Mouse (Mus musculus) hindbrain, embryonic 11.5 days (tissue): ENCODE data around the gene 4930402F06Rik. TPM values are rescaled to one million over a fixed set of nuclear protein-coding genes. Genes with fewer than 3 reads are reported as not detected.

Experiments
- ATAC-seq: fragments of 200-750 bp; cut with Nextera tagmentation; 2 replicates; pipeline ENCODE4 v1.8.0; 2017; ENCODE audit warnings: mild to moderate bottlenecking, moderate TSS enrichment, moderate library complexity; ENCODE audit not compliant: low FRiP score
- DNase-seq: peaks from one replicate; pipeline ENCODE4 v3.0.0-alpha.2; 2015; ENCODE audit warnings: low spot score
- H3K27ac ChIP-seq: fragments of 300-500 bp; sonication (generic); 2 replicates; pipeline ENCODE4 v1.5.1; 2014; ENCODE audit warnings: mild to moderate bottlenecking, low read depth, low read length
- H3K27me3 ChIP-seq: fragments of 300-500 bp; sonication (generic); 2 replicates; pipeline ENCODE4 v1.6.1; 2014; ENCODE audit warnings: mild to moderate bottlenecking, low read length, moderate library complexity, mixed read lengths; ENCODE audit not compliant: control insufficient read depth, insufficient read depth
- H3K36me3 ChIP-seq: fragments of 300-500 bp; sonication (generic); 2 replicates; pipeline ENCODE4 v1.6.1; 2014; ENCODE audit warnings: mild to moderate bottlenecking, low read length, moderate library complexity, mixed read lengths; ENCODE audit not compliant: control insufficient read depth, insufficient read depth
- H3K4me1 ChIP-seq: fragments of 300-500 bp; sonication (generic); replicated peaks from 2 replicates; pipeline ENCODE4 v1.6.1; 2014; ENCODE audit warnings: low read length, mixed read lengths; ENCODE audit not compliant: control insufficient read depth, insufficient read depth
- H3K4me2 ChIP-seq: fragments of 300-500 bp; sonication (generic); replicated peaks from 2 replicates; pipeline ENCODE4 v1.6.1; 2014; ENCODE audit warnings: mild to moderate bottlenecking, low read depth, low read length
- H3K4me3 ChIP-seq: fragments of 300-500 bp; sonication (generic); 2 replicates; pipeline ENCODE4 v1.5.1; 2014; ENCODE audit warnings: low read depth, low read length
- H3K9ac ChIP-seq: fragments of 300-500 bp; sonication (generic); 2 replicates; pipeline ENCODE4 v1.6.1; 2014; ENCODE audit warnings: low read depth, low read length
- H3K9me3 ChIP-seq: fragments of 300-500 bp; sonication (generic); 2 replicates; pipeline ENCODE4 v1.6.1; 2016; ENCODE audit warnings: low read length; ENCODE audit not compliant: control insufficient read depth
- WGBS: fragments of 180-500 bp; shearing (Covaris S2); extraction: QIAGEN DNeasy Blood & Tissue Kit; methylation state at CpG from one replicate; pipeline ENCODE4 v1.1.7; 2014; 5-methylcytosine and 5-hydroxymethylcytosine counted together
- polyA plus RNA-seq: library from polyadenylated mRNA; unstranded; fragments of >200 nt; fragmentation: Nextera tagmentation; extraction: Ambion mirVana; gene quantifications from 2 replicates; pipeline ENCODE4 v1.2.1, GENCODE M21; 2014

The 4930402F06Rik gene
- not detected in 2 replicates for polyA plus RNA-seq

DNA sequence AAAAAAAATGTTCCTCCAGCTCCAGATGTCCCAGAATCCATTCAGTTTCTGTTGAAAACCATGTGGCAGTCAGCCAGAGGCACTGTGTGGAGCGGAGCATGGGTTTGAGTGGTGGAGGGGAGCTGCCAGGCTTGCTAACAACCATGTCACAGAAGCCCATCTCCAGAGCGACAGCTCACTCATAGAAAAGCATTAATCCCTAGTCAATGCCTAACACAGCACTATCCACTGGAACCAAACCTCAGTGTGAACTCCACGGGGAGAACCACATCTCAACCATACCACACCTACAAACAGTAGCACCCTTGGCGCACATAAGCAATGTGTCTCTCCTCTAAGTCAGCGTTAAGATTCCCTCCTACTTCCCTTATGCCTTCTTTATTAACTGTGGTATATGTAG, at the start of gene 4930402F06Rik:
4930402F06Rik (minus strand) TSS at position 80 of the 400 bp plus-strand sequence.
- Histone ChIP-seq H3K27ac (no peak within 1 kb of the TSS), H3K4me2 (no peak within 1 kb of the TSS), H3K9ac (no peak within 1 kb of the TSS), H3K4me3 (no peak within 1 kb of the TSS), H3K27me3 (no peaks in the 10 kb centered on the region), H3K9me3 (no peaks in the 10 kb centered on the region), H3K4me1 (no peaks in the 10 kb centered on the region), H3K36me3 (no peaks in the 10 kb centered on the region)
- 72% methylated on average over 5 of the region's 5 CpGs for WGBS
- ATAC-seq (no peak), DNase-seq (no peak)

- H3K27me3 ChIP-seq = no peaks in the 10 kb centered on the region
- ATAC-seq = no peak
- WGBS = 76% methylated on average over 5 of the region's 5 CpGs
- no peak overlapping the region for H3K4me3 ChIP-seq
- H3K9ac ChIP-seq = no peak overlapping the region
- DNase-seq = no peak
- no peaks in the 10 kb centered on the region for H3K9me3 ChIP-seq
- H3K4me2 ChIP-seq = no peak overlapping the region
- H3K4me1 ChIP-seq = no peaks in the 10 kb centered on the region
- H3K27ac ChIP-seq = no peak overlapping the region
- H3K36me3 ChIP-seq = no peaks in the 10 kb centered on the region
Observed at GRCm38 (mm10) chr2:35446300-35446699, 49.3 kb upstream of the 4930402F06Rik start.

DNA sequence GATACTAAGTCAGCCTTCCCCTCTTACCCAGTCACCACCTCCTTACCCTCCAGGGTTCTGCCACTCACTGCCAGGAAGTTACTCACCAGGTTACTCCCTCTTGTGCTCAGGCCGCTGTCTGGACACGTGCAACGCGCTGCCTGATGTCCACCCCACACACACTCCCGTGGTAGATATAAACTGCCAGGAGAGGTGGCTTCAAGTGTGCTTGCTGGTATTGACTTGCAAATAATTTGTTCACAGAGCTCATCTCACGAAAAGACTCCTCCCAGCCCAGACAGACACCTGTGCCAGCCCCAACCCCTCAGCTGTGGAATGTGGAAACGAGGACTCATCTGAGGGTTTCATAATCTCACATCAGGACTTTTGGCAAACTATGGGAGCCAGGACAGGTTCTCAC, 48.6 kb upstream of the 4930402F06Rik start:
- no peak overlapping the region for H3K9ac ChIP-seq
- 79% methylated on average over 7 of the region's 7 CpGs for WGBS
- H3K27me3 ChIP-seq = no peaks in the 10 kb centered on the region
- DNase-seq (no peak), ATAC-seq (no peak)
- H3K4me3 ChIP-seq = no peak overlapping the region
- H3K4me1 ChIP-seq = no peaks in the 10 kb centered on the region
- no peak overlapping the region for H3K4me2 ChIP-seq
- no peaks in the 10 kb centered on the region for H3K9me3 ChIP-seq
- no peaks in the 10 kb centered on the region for H3K36me3 ChIP-seq
- H3K27ac ChIP-seq = no peak overlapping the region

DNA sequence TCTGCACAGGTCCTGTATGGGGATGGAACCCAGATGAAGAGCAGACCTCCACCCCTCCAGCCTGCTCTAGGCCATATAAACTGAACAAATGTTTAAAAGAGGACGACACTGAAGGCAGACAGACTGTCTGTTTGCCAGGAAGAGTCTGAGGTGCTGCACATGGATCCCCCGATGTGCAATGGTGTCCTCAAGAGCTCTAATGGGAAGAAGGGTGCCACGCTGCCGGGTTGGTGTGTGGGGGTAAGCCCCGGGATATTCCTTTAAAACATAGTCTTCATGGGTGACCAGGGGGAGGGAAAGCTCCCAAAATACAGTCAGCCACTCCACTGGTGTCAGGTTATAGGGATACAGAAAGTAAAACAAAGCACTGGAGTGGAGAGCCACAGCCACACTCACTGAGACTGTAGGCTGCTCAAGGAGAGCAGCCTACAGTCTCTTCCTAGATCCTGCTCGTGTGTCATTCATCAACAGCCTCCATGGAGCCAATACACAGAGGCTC, 47.8 kb upstream of the 4930402F06Rik start:
- Histone ChIP-seq H3K9ac (no peak overlapping the region), H3K4me3 (no peak overlapping the region), H3K9me3 (no peaks in the 10 kb centered on the region), H3K36me3 (no peaks in the 10 kb centered on the region), H3K4me1 (no peaks in the 10 kb centered on the region), H3K27ac (no peak overlapping the region), H3K4me2 (no peak overlapping the region), H3K27me3 (no peaks in the 10 kb centered on the region)
- DNase-seq (no peak), ATAC-seq (no peak)
- WGBS = 85% methylated on average over 6 of the region's 6 CpGs

DNA sequence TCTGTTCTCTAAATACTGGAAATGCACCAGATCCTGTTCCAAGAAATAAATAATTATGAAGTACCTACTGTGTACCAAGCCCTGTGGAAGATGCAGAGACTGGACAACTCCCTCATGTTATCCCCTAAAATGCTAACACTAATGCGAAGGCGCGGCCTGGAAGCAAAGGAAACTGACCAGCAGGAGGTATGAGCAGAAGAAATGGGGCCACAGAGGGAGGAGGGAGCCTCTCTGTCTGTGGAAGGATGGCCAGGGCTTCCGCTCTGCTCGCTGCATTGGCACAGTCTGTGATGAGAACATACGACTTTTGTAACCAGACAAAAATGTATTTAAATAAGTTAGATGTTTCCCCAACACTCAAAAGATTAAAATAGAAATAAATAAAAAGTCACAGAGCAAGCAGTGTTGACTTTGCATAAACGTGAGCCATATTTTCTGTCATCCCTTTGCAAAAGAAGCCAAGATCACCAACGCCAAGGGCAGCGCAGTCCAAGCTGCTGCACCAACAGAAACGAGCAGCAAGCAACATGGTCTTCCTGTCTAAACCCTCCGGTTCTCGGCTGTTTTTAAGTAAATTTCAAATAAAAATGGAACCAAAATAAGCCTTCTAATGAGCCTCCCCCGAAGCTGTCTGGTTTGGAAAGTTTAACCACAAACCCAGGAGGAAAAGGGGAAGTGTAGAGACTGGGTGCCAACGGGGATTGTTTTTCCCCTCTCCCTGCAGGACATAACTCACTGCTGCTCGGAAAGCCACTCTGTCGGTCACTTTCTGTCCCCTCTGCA, 47.2 kb upstream of the 4930402F06Rik start:
- no peaks in the 10 kb centered on the region for H3K27me3 ChIP-seq
- ATAC-seq (no peak), DNase-seq (no peak)
- no peak overlapping the region for H3K9ac ChIP-seq
- no peak overlapping the region for H3K27ac ChIP-seq
- H3K9me3 ChIP-seq = no peaks in the 10 kb centered on the region
- H3K4me3 ChIP-seq = no peak overlapping the region
- no peak overlapping the region for H3K4me2 ChIP-seq
- 74% methylated on average over 16 of the region's 16 CpGs for WGBS
- H3K36me3 ChIP-seq = no peaks in the 10 kb centered on the region
- H3K4me1 ChIP-seq = no peaks in the 10 kb centered on the region

GRCm38 (mm10) chr2:35443325-35443724, 46.4 kb upstream of the 4930402F06Rik start:
- no peak overlapping the region for H3K4me3 ChIP-seq
- ATAC-seq (no peak), DNase-seq (no peak)
- no peaks in the 10 kb centered on the region for H3K27me3 ChIP-seq
- H3K4me2 ChIP-seq = no peak overlapping the region
- H3K36me3 ChIP-seq = no peaks in the 10 kb centered on the region
- no peaks in the 10 kb centered on the region for H3K4me1 ChIP-seq
- no peaks in the 10 kb centered on the region for H3K9me3 ChIP-seq
- no peak overlapping the region for H3K27ac ChIP-seq
- 84% methylated on average over 5 of the region's 5 CpGs for WGBS
- no peak overlapping the region for H3K9ac ChIP-seq

- no peak for ATAC-seq
Observed at GRCm38 (mm10) chr2:35442079-35442478, 45.1 kb upstream of the 4930402F06Rik start.

DNA sequence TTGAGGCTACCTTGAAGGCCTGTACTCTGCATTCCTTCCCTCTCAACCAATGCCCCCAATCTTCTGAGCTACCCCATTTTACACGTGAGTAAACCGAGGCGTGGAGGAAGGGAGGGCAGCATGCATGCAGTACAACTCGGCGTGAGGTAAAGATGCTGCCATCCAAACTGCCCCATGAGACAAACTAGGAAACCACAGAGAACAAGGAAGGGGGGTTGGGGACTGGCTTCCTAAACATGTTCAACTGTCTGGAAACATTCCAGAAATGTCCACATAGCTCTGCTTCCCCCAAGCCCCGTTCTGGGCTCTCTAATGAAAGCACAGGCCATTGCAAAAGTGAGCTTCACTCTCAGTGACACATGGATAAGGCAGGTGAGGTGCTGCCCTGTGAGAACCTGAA, 44.4 kb upstream of the 4930402F06Rik start:
- H3K36me3 ChIP-seq = no peaks in the 10 kb centered on the region
- H3K27me3 ChIP-seq = no peaks in the 10 kb centered on the region
- no peak for ATAC-seq
- H3K9ac ChIP-seq = no peak overlapping the region
- H3K9me3 ChIP-seq = no peaks in the 10 kb centered on the region
- no peak overlapping the region for H3K4me2 ChIP-seq
- H3K4me3 ChIP-seq = no peak overlapping the region
- no peak for DNase-seq
- H3K4me1 ChIP-seq = no peaks in the 10 kb centered on the region
- no peak overlapping the region for H3K27ac ChIP-seq
- 90% methylated on average over 6 of the region's 6 CpGs for WGBS

More at GRCm38 (mm10) chr2:35442079-35442478, 45.1 kb upstream of the 4930402F06Rik start:
- no peaks in the 10 kb centered on the region for H3K36me3 ChIP-seq
- no peak overlapping the region for H3K9ac ChIP-seq
- H3K27ac ChIP-seq = no peak overlapping the region
- DNase-seq = no peak
- 83% methylated on average over 6 of the region's 6 CpGs for WGBS
- H3K4me1 ChIP-seq = no peaks in the 10 kb centered on the region
- H3K4me3 ChIP-seq = no peak overlapping the region
- no peaks in the 10 kb centered on the region for H3K27me3 ChIP-seq
- H3K9me3 ChIP-seq = no peaks in the 10 kb centered on the region
- H3K4me2 ChIP-seq = no peak overlapping the region

DNA sequence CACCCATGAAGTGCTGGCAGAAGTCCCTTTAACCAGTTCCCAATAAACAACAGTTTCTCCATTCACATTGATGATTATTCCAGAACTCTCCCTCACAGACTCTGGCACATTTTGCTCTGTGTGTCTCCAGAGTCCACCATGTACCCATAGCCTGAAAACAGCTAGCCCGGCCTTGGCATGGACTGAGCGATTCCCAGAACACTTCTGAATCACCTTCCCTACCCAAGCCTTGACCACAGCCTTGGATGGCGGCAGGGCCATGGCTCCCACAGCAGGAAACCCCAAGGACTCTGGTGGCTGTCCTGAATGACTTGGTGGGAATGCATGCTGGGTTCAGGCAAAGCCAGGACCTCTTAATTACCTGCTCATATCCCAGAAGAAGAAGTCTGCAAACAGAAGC, 43.5 kb upstream of the 4930402F06Rik start:
- Histone ChIP-seq H3K9ac (no peak overlapping the region), H3K4me1 (no peaks in the 10 kb centered on the region), H3K36me3 (no peaks in the 10 kb centered on the region), H3K4me2 (no peak overlapping the region), H3K27me3 (no peaks in the 10 kb centered on the region), H3K4me3 (no peak overlapping the region), H3K9me3 (no peaks in the 10 kb centered on the region), H3K27ac (no peak overlapping the region)
- DNase-seq = no peak
- WGBS = 94% methylated on average over 3 of the region's 3 CpGs
- no peak for ATAC-seq
